Mouse (Mus musculus) lung, postnatal 0 days (tissue): ENCODE results near the gene Smarca5.

Experiments
- CTCF ChIP-seq: IDR thresholded peaks from 2 replicates; pipeline ENCODE4 v1.5.1; 2016; ENCODE audit warnings: antibody characterized with exemption, mild to moderate bottlenecking
- EP300 ChIP-seq: IDR thresholded peaks from 2 replicates; pipeline ENCODE4 v1.6.1; 2016; ENCODE audit warnings: antibody characterized with exemption, mild to moderate bottlenecking, control low read depth

DNA sequence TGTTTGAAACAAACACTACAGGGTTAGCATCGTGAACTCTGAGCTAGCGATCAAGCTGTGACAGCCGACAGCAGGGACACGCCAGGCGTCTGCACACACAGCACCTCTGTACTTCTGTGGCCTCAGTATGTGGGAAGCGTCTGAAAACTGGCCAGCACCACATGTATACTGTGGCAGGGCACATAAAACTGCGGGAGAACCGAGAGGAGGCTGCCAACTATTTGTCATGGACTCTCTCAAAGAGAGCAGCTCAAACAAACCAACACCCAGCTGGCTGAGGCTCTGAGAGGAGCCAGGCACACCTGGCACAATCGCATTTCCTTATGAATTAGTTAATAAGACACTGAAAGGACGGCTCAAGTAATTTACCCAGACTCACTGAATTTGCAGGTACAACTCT lies 42.0 kb upstream of the Smarca5 start:
- TF ChIP-seq EP300 (peak; percentile 38; the same call in 1 of the 2 replicates), CTCF (no peak)
